Mouse (Mus musculus) inflammation-experienced regulatory T-cells, adult 6 months (primary cell): ENCODE results near the gene Ugt2b1. TPM values are rescaled to one million over a fixed set of nuclear protein-coding genes. Genes with fewer than 3 reads are reported as not detected.
"Not testable (repeated sequence)": the region's sequence is repeated elsewhere in the genome, so short reads cannot be mapped to it uniquely, and the experiment has no call there.

Source experiments
- ATAC-seq: one replicate; pipeline ENCODE4 v1.8.0; 2017
- polyA plus RNA-seq, 3 experiments: library from polyadenylated mRNA; unstranded; fragments of 100-300 nt; shearing (Covaris generic); gene quantifications; one replicate each; pipeline ENCODE4 v1.2.1; 2017

Ugt2b1 gene
- polyA plus RNA-seq, result not detected

- ATAC-seq, result no peak
These were observed at the start of gene Ugt2b1 for GRCm38 (mm10) chr5:86926426-86926825. TSS of gene Ugt2b1 (minus strand) at chr5:86926530.

GRCm38 (mm10) chr5:86967271-86967670 lies 40.9 kb upstream of the Ugt2b1 start:
- ATAC-seq, result not testable (repeated sequence)

- not testable (repeated sequence) for ATAC-seq
These were observed 36.5 kb upstream of the Ugt2b1 start for GRCm38 (mm10) chr5:86962849-86963248.

GRCm38 (mm10) chr5:86961587-86962358 lies 35.4 kb upstream of the Ugt2b1 start:
- no peak for ATAC-seq

- no peak for ATAC-seq
These were observed 34.2 kb upstream of the Ugt2b1 start for GRCm38 (mm10) chr5:86960504-86960903.

- no peak for ATAC-seq
These were observed 15.8 kb upstream of the Ugt2b1 start for GRCm38 (mm10) chr5:86942111-86942510.

GRCm38 (mm10) chr5:86920661-86921233 lies 5.6 kb downstream of the Ugt2b1 start:
- no peak for ATAC-seq

- ATAC-seq, result no peak
These were observed 14.8 kb downstream of the Ugt2b1 start for GRCm38 (mm10) chr5:86911357-86912099.

GRCm38 (mm10) chr5:86910770-86911169 lies 15.6 kb downstream of the Ugt2b1 start:
- ATAC-seq, result no peak

- ATAC-seq, result no peak
These were observed 19.6 kb downstream of the Ugt2b1 start, which contains the start of gene Ugt2b34 for GRCm38 (mm10) chr5:86906758-86907157. TSS of gene Ugt2b34 (minus strand) at chr5:86906937.

GRCm38 (mm10) chr5:86889933-86890332 lies 36.4 kb downstream of the Ugt2b1 start:
- ATAC-seq, result no peak

GRCm38 (mm10) chr5:86888420-86888819 lies 37.9 kb downstream of the Ugt2b1 start:
- no peak for ATAC-seq

- no peak for ATAC-seq
These were observed 39.2 kb downstream of the Ugt2b1 start for GRCm38 (mm10) chr5:86887081-86887480.

GRCm38 (mm10) chr5:86886620-86887019 lies 39.7 kb downstream of the Ugt2b1 start:
- ATAC-seq, result no peak

GRCm38 (mm10) chr5:86871877-86872276 lies 54.5 kb downstream of the Ugt2b1 start:
- ATAC-seq, result no peak

Other genes with a start within 250 kb of the Ugt2b1 start
- under 1 TPM; 0.09 to 0.99 (median 0.96) TPM for gene Tmprss11e, start 180.7 kb downstream of the Ugt2b1 start, polyA plus RNA-seq
- 10 to 100 TPM; 55.4 to 93.3 (median 82.2) TPM for gene Ythdc1, start 122.3 kb downstream of the Ugt2b1 start, polyA plus RNA-seq
- not detected for gene Ugt2b34, start 19.6 kb downstream of the Ugt2b1 start, polyA plus RNA-seq
- gene Ugt2b35, start 74.3 kb upstream of the Ugt2b1 start, polyA plus RNA-seq, result not detected
- not detected for gene Ugt2b36, start 166.0 kb upstream of the Ugt2b1 start, polyA plus RNA-seq
- gene Ugt2b5, start 213.8 kb upstream of the Ugt2b1 start, polyA plus RNA-seq, result not detected